Mouse (Mus musculus): ENCODE results near the gene Apobec2. TPM values are rescaled to one million over a fixed set of nuclear protein-coding genes. Genes with fewer than 3 reads are reported as not detected.

Gene Apobec2
- polyA plus RNA-seq, 1 experiment from 2014 or later, result 1.2 TPM

- 89% methylated on average over 5 of the region's 5 CpGs for WGBS
- H3K4me1 ChIP-seq, result no peaks in the 10 kb centered on the region
Measured at GRCm38 (mm10) chr17:48391446-48391845, 41.3 kb downstream of the Apobec2 start.

GRCm38 (mm10) chr17:48389442-48389841 lies 43.3 kb downstream of the Apobec2 start:
- DNase-seq (ENCODE audit: low spot score), result no peak

More at GRCm38 (mm10) chr17:48391446-48391845, 41.3 kb downstream of the Apobec2 start:
- Histone ChIP-seq H3K27ac (no peak overlapping the region), H3K4me3 (no peak overlapping the region), H3K27me3 (ENCODE audit: low read depth, poor library complexity, severe bottlenecking) (no peaks in the 10 kb centered on the region), H3K36me3 (peaks cover 100% of the 10 kb centered on the region), H3K9me3 (replicated peaks) (no peaks in the 10 kb centered on the region)
- DNase-seq (ENCODE audit: low spot score), result no peak

GRCm38 (mm10) chr17:48388666-48389065 lies 44.1 kb downstream of the Apobec2 start:
- Histone ChIP-seq H3K36me3 (peaks cover 81% of the 10 kb centered on the region), H3K4me3 (no peak overlapping the region), H3K4me1 (no peaks in the 10 kb centered on the region), H3K9me3 (replicated peaks) (no peaks in the 10 kb centered on the region), H3K27ac (no peak overlapping the region), H3K27me3 (ENCODE audit: low read depth, poor library complexity, severe bottlenecking) (no peaks in the 10 kb centered on the region)
- WGBS, result 90% methylated on average over 2 of the region's 2 CpGs
- no peak for DNase-seq (ENCODE audit: low spot score)

More at GRCm38 (mm10) chr17:48389442-48389841, 43.3 kb downstream of the Apobec2 start:
- H3K4me3 ChIP-seq, result no peak overlapping the region
- peaks cover 89% of the 10 kb centered on the region for H3K36me3 ChIP-seq
- H3K4me1 ChIP-seq, result no peaks in the 10 kb centered on the region
- 94% methylated on average over 5 of the region's 5 CpGs for WGBS
- H3K9me3 ChIP-seq (replicated peaks), result no peaks in the 10 kb centered on the region
- H3K27ac ChIP-seq, result no peak overlapping the region
- H3K27me3 ChIP-seq (ENCODE audit: low read depth, poor library complexity, severe bottlenecking), result no peaks in the 10 kb centered on the region

GRCm38 (mm10) chr17:48385786-48386461 lies 46.8 kb downstream of the Apobec2 start:
- H3K36me3 ChIP-seq, result peaks cover 54% of the 10 kb centered on the region
- WGBS, result 72% methylated on average over 2 of the region's 2 CpGs
- no peaks in the 10 kb centered on the region for H3K9me3 ChIP-seq (replicated peaks)

GRCm38 (mm10) chr17:48379050-48379449 lies 53.7 kb downstream of the Apobec2 start:
- no peaks in the 10 kb centered on the region for H3K4me1 ChIP-seq
- no peaks in the 10 kb centered on the region for H3K27me3 ChIP-seq (ENCODE audit: low read depth, poor library complexity, severe bottlenecking)
- no peak for DNase-seq (ENCODE audit: low spot score)
- H3K27ac ChIP-seq, result no peak overlapping the region
- no peak overlapping the region for H3K4me3 ChIP-seq
- H3K36me3 ChIP-seq, result no peaks in the 10 kb centered on the region
- H3K9me3 ChIP-seq (replicated peaks), result no peaks in the 10 kb centered on the region

More at GRCm38 (mm10) chr17:48385786-48386461, 46.8 kb downstream of the Apobec2 start:
- Histone ChIP-seq H3K27me3 (ENCODE audit: low read depth, poor library complexity, severe bottlenecking) (no peaks in the 10 kb centered on the region), H3K4me1 (no peaks in the 10 kb centered on the region), H3K27ac (no peak overlapping the region), H3K4me3 (no peak overlapping the region)
- DNase-seq (ENCODE audit: low spot score), result no peak

GRCm38 (mm10) chr17:48376102-48376501 lies 56.6 kb downstream of the Apobec2 start:
- no peak for DNase-seq (ENCODE audit: low spot score)
- Histone ChIP-seq H3K36me3 (no peaks in the 10 kb centered on the region), H3K27me3 (ENCODE audit: low read depth, poor library complexity, severe bottlenecking) (no peaks in the 10 kb centered on the region), H3K4me3 (no peak overlapping the region), H3K27ac (no peak overlapping the region), H3K4me1 (no peaks in the 10 kb centered on the region), H3K9me3 (replicated peaks) (no peaks in the 10 kb centered on the region)
- 100% methylated on average over 1 of the region's 1 CpGs for WGBS

- H3K27ac ChIP-seq, result no peak overlapping the region
- no peak for DNase-seq (ENCODE audit: low spot score)
- no peaks in the 10 kb centered on the region for H3K4me1 ChIP-seq
- H3K36me3 ChIP-seq, result no peaks in the 10 kb centered on the region
- WGBS, result 84% methylated on average over 8 of the region's 8 CpGs
- H3K9me3 ChIP-seq (replicated peaks), result no peaks in the 10 kb centered on the region
- H3K27me3 ChIP-seq (ENCODE audit: low read depth, poor library complexity, severe bottlenecking), result no peaks in the 10 kb centered on the region
- H3K4me3 ChIP-seq, result no peak overlapping the region
Measured at GRCm38 (mm10) chr17:48372987-48373386, 59.7 kb downstream of the Apobec2 start.

GRCm38 (mm10) chr17:48371621-48372020 lies 61.1 kb downstream of the Apobec2 start:
- Histone ChIP-seq H3K36me3 (no peaks in the 10 kb centered on the region), H3K4me1 (no peaks in the 10 kb centered on the region), H3K9me3 (replicated peaks) (no peaks in the 10 kb centered on the region), H3K4me3 (no peak overlapping the region), H3K27me3 (ENCODE audit: low read depth, poor library complexity, severe bottlenecking) (no peaks in the 10 kb centered on the region), H3K27ac (no peak overlapping the region)
- no peak for DNase-seq (ENCODE audit: low spot score)

Other genes starting within 250 kb of the Apobec2 start
- 0.05 TPM in 1 of 2 replicates, not detected in the other for gene Trem1, start 200.2 kb downstream of the Apobec2 start, polyA plus RNA-seq (2016; fragmentation: Nextera tagmentation; extraction: Ambion mirVana)
- gene Trem3, start 185.2 kb downstream of the Apobec2 start, polyA plus RNA-seq (2016; fragmentation: Nextera tagmentation; extraction: Ambion mirVana), result 0.14 TPM in 1 of 2 replicates, not detected in the other
- gene Treml4, start 168.6 kb downstream of the Apobec2 start, polyA plus RNA-seq (2016; fragmentation: Nextera tagmentation; extraction: Ambion mirVana), result 0.34 TPM in 1 of 2 replicates, not detected in the other
- gene Treml2, start 133.4 kb downstream of the Apobec2 start, polyA plus RNA-seq (2016; fragmentation: Nextera tagmentation; extraction: Ambion mirVana), result 0.25 and 0.54 TPM in 2 replicates
- 0.09 TPM in 1 of 2 replicates, not detected in the other for gene B430306N03Rik, start 116.8 kb downstream of the Apobec2 start, polyA plus RNA-seq (2016; fragmentation: Nextera tagmentation; extraction: Ambion mirVana)
- 0.51 and 0.59 TPM in 2 replicates for gene Trem2, start 86.5 kb downstream of the Apobec2 start, polyA plus RNA-seq (2016; fragmentation: Nextera tagmentation; extraction: Ambion mirVana)
- 1.8 and 2.0 TPM in 2 replicates for gene Treml1, start 73.0 kb downstream of the Apobec2 start, polyA plus RNA-seq (2016; fragmentation: Nextera tagmentation; extraction: Ambion mirVana)
- 21.9 and 26.4 TPM in 2 replicates for gene Nfya, start 23.0 kb downstream of the Apobec2 start, polyA plus RNA-seq (2016; fragmentation: Nextera tagmentation; extraction: Ambion mirVana)
- gene Oard1, start 22.9 kb downstream of the Apobec2 start, polyA plus RNA-seq (2016; fragmentation: Nextera tagmentation; extraction: Ambion mirVana), result 75.0 and 80.3 TPM in 2 replicates
- gene Tspo2, start 18.6 kb upstream of the Apobec2 start, polyA plus RNA-seq (2016; fragmentation: Nextera tagmentation; extraction: Ambion mirVana), result not detected in 2 replicates
- gene Unc5cl, start 22.0 kb upstream of the Apobec2 start, polyA plus RNA-seq (2016; fragmentation: Nextera tagmentation; extraction: Ambion mirVana), result 0.06 and 0.13 TPM in 2 replicates